Comparison of ENCODE assay signal across 30 mouse cellular contexts in genomic region chr10:42101096-42101495, GRCm38 (mm10).
DNase-seq lines count a peak whose midpoint lies in the region; ATAC-seq and TF ChIP-seq lines count a peak whose summit lies in the region.
"Had no signal": no experiment of that assay in that cellular context is flagged by ENCODE, and none has a peak within 500 bp of the region (broad histone marks: within the 10 kb centered on the region; RNA-seq: fewer than 3 reads in every experiment).

No protein-coding gene starts in this region.

- no peak for ATAC-seq in forebrain, embryonic 12.5 days (ENCODE audit: low FRiP score)
- ATAC-seq: CD4-positive, CD25-positive, alpha-beta regulatory T cell, adult 4 months; forebrain, embryonic 14.5 days; forebrain, postnatal 0 days; hindbrain, postnatal 0 days; inflammation-experienced regulatory T-cells, adult 6 months; intestine, embryonic 16.5 days had no signal

- no peak overlapping the region for H3K4me2 ChIP-seq in forebrain, embryonic 12.5 days
- H3K4me2 ChIP-seq: embryonic facial prominence, embryonic 13.5 days; heart, embryonic 13.5 days; hindbrain, embryonic 14.5 days had no signal

- no peaks in the 10 kb centered on the region for H3K27me3 ChIP-seq in kidney, adult 2 months (replicated peaks; ENCODE audit: control insufficient read depth, insufficient read depth, low read length)
- H3K27me3 ChIP-seq in forebrain, embryonic 12.5 days, result no peaks in the 10 kb centered on the region
- H3K27me3 ChIP-seq in midbrain, embryonic 10.5 days (ENCODE audit: low read depth, poor library complexity, severe bottlenecking), result peaks cover 64% of the 10 kb centered on the region
- H3K27me3 ChIP-seq: embryonic facial prominence, embryonic 13.5 days; heart, embryonic 13.5 days had no signal

- H3K9me3 ChIP-seq in forebrain, embryonic 12.5 days, result peaks cover 8% of the 10 kb centered on the region
- H3K9me3 ChIP-seq in midbrain, embryonic 10.5 days (replicated peaks), result peaks cover 9% of the 10 kb centered on the region

- no peaks in the 10 kb centered on the region; the same call in 1 of the 2 replicates for H3K4me1 ChIP-seq in kidney, adult 2 months (ENCODE audit: control insufficient read depth, insufficient read depth, low read length)
- H3K4me1 ChIP-seq in forebrain, embryonic 12.5 days, result no peaks in the 10 kb centered on the region
- H3K4me1 ChIP-seq in midbrain, embryonic 10.5 days, result no peaks in the 10 kb centered on the region
- H3K4me1 ChIP-seq: embryonic facial prominence, embryonic 13.5 days; forebrain, embryonic 10.5 days had no signal

- WGBS in kidney, adult 2 months, result 68% methylated on average over 6 of the region's 6 CpGs
- 90% methylated on average over 6 of the region's 6 CpGs for WGBS in forebrain, embryonic 12.5 days
- 88% methylated on average over 6 of the region's 6 CpGs for WGBS in midbrain, embryonic 10.5 days

- no peak overlapping the region for H3K4me3 ChIP-seq in kidney, adult 2 months (ENCODE audit: insufficient read depth, low read depth, low read length)
- no peak overlapping the region for H3K4me3 ChIP-seq in forebrain, embryonic 12.5 days (replicated peaks)
- no peak overlapping the region for H3K4me3 ChIP-seq in midbrain, embryonic 10.5 days
- H3K4me3 ChIP-seq: embryonic facial prominence, embryonic 10.5 days; embryonic facial prominence, embryonic 13.5 days; erythroblast, embryonic 14.5 days; forebrain, embryonic 10.5 days; heart, embryonic 13.5 days had no signal

- H3K27ac ChIP-seq in kidney, adult 2 months (ENCODE audit: insufficient read depth, low read depth, low read length), result peak overlapping the region; percentile 54; the same call in 1 of the 2 replicates
- H3K27ac ChIP-seq in forebrain, embryonic 12.5 days, result no peak overlapping the region
- no peak overlapping the region for H3K27ac ChIP-seq in midbrain, embryonic 10.5 days (replicated peaks)
- H3K27ac ChIP-seq: embryonic facial prominence, embryonic 10.5 days; embryonic facial prominence, embryonic 13.5 days; forebrain, embryonic 10.5 days; heart, embryonic 13.5 days; hindbrain, embryonic 14.5 days; hindbrain, postnatal 0 days had no signal

- TF ChIP-seq POLR2A in kidney, adult 2 months (IDR thresholded peaks at IDR 0.05; ENCODE audit: low read depth, low read length), result no peak

- no peak for DNase-seq in kidney, adult 2 months
- DNase-seq in kidney, adult 8-10 months, result no peak
- peak; percentile 24 for DNase-seq in 3T3-L1 (ENCODE audit: low read depth, low spot score)
- DNase-seq in Muller cell, postnatal 12 days (ENCODE audit: inconsistent ontology term), result peak; percentile 22
- DNase-seq in fibroblast of lung, adult 2 months (ENCODE audit: low read depth), result peak; percentile 60
- DNase-seq in embryo, embryonic 10.5 days (ENCODE audit: low spot score), result no peak
- no peak for DNase-seq in midbrain, embryonic 10.5 days (ENCODE audit: low spot score)
- DNase-seq: adrenal gland, adult 8-10 months; adrenal gland, postnatal 25 days; B cell, adult 2 months; cerebellum, adult 11-12 months; cerebellum, adult 8-10 months; embryo, embryonic 11 days; forebrain, postnatal 0 days; gastrocnemius, postnatal 14 days; heart, postnatal 14 days; heart, postnatal 4 days; kidney, adult 18-20 months had no signal

- no peaks in the 10 kb centered on the region for H3K36me3 ChIP-seq in kidney, adult 2 months (ENCODE audit: control insufficient read depth, insufficient read depth, low read length)
- H3K36me3 ChIP-seq in forebrain, embryonic 12.5 days (replicated peaks), result no peaks in the 10 kb centered on the region
- no peaks in the 10 kb centered on the region for H3K36me3 ChIP-seq in midbrain, embryonic 10.5 days
- H3K36me3 ChIP-seq: embryonic facial prominence, embryonic 10.5 days; embryonic facial prominence, embryonic 13.5 days; forebrain, embryonic 10.5 days; heart, embryonic 13.5 days had no signal

- H3K9ac ChIP-seq in forebrain, embryonic 12.5 days, result no peak overlapping the region
- H3K9ac ChIP-seq: embryonic facial prominence, embryonic 13.5 days; forebrain, postnatal 0 days; heart, embryonic 13.5 days; hindbrain, embryonic 14.5 days had no signal

- TF ChIP-seq CTCF in kidney, adult 2 months (conservative IDR thresholded peaks at IDR 0.05; ENCODE audit: insufficient read depth, insufficient read length, low read depth, low read length), result no peak

Comparison
In these comparisons a context has a peak if more than half of its experiments do, and no peak if none do; other contexts are left out.
1. DNase-seq: peak in 3T3-L1 (single experiment), Muller cell, postnatal 12 days (single experiment) and fibroblast of lung, adult 2 months (single experiment); none in kidney, adult 2 months (single experiment), kidney, adult 8-10 months (0 of 2), embryo, embryonic 10.5 days (single experiment) and midbrain, embryonic 10.5 days (single experiment).